Mouse (Mus musculus) stomach, embryonic 15.5 days (tissue): ENCODE results near the gene AI593442. TPM values are rescaled to one million over a fixed set of nuclear protein-coding genes. Genes with fewer than 3 reads are reported as not detected.

ENCODE experiments used
- ATAC-seq: fragments of 200-750 bp; cut with Nextera tagmentation; 2 replicates; pipeline ENCODE4 v1.8.0; 2017; ENCODE audit warnings: low read depth, moderate number of reproducible peaks, moderate TSS enrichment; ENCODE audit not compliant: insufficient read depth, low FRiP score
- H3K27ac ChIP-seq: fragments of 300-500 bp; sonication (generic); 2 replicates; pipeline ENCODE4 v1.5.1; 2015; ENCODE audit warnings: mild to moderate bottlenecking, inconsistent platforms
- H3K27me3 ChIP-seq: fragments of 300-500 bp; sonication (generic); replicated peaks from 2 replicates; pipeline ENCODE4 v1.6.1; 2015; ENCODE audit warnings: inconsistent platforms
- H3K36me3 ChIP-seq: fragments of 300-500 bp; sonication (generic); 2 replicates; pipeline ENCODE4 v1.6.1; 2015; ENCODE audit warnings: inconsistent platforms
- H3K4me1 ChIP-seq: fragments of 300-500 bp; sonication (generic); 2 replicates; pipeline ENCODE4 v1.6.1; 2015; ENCODE audit warnings: inconsistent platforms
- H3K4me2 ChIP-seq: fragments of 300-500 bp; sonication (generic); 2 replicates; pipeline ENCODE4 v1.6.1; 2015; ENCODE audit warnings: mild to moderate bottlenecking, inconsistent platforms
- H3K4me3 ChIP-seq: fragments of 300-500 bp; sonication (generic); replicated peaks from 2 replicates; pipeline ENCODE4 v1.5.1; 2015; ENCODE audit warnings: inconsistent platforms
- H3K9ac ChIP-seq: fragments of 300-500 bp; sonication (generic); 2 replicates; pipeline ENCODE4 v1.6.1; 2015; ENCODE audit warnings: inconsistent platforms
- H3K9me3 ChIP-seq: fragments of 300-500 bp; sonication (generic); 2 replicates; pipeline ENCODE4 v1.6.1; 2016; ENCODE audit warnings: inconsistent platforms
- WGBS: fragments of 180-500 bp; shearing (Covaris S2); methylation state at CpG from one replicate; pipeline ENCODE4 v1.1.7; 2015; 5-methylcytosine and 5-hydroxymethylcytosine counted together
- polyA plus RNA-seq: library from polyadenylated mRNA; unstranded; fragments of >200 nt; fragmentation: Nextera tagmentation; extraction: Ambion mirVana; gene quantifications from 2 replicates; pipeline ENCODE4 v1.2.1, GENCODE M21; 2015

Gene AI593442
- polyA plus RNA-seq, 1 experiment from 2014 or later, result 0.76 TPM

DNA sequence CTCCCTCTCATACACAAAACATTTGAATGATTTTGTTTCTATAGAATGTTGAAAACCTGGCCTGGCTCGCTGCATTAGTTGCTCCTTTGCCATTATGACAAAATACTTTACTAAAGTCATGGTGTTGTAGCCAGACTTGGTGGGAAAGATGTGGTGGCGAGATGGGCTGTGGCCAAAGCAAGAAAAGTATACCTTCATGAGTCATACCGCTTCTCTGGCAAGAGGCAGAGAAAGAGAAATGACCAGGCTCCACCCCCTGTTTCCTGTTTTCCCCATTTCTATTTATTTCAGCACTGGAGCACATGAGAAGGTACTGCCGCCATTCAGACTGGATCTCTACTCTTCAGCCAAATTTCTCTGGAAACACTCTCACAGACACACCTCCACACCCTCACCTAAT lies 35.0 kb downstream of the AI593442 start:
- Histone ChIP-seq H3K4me2 (no peak overlapping the region), H3K9ac (no peak overlapping the region), H3K27me3 (no peaks in the 10 kb centered on the region), H3K9me3 (no peaks in the 10 kb centered on the region), H3K4me3 (no peak overlapping the region), H3K36me3 (no peaks in the 10 kb centered on the region), H3K27ac (no peak overlapping the region), H3K4me1 (no peaks in the 10 kb centered on the region)
- no peak for ATAC-seq
- 52% methylated on average over 4 of the region's 4 CpGs for WGBS

DNA sequence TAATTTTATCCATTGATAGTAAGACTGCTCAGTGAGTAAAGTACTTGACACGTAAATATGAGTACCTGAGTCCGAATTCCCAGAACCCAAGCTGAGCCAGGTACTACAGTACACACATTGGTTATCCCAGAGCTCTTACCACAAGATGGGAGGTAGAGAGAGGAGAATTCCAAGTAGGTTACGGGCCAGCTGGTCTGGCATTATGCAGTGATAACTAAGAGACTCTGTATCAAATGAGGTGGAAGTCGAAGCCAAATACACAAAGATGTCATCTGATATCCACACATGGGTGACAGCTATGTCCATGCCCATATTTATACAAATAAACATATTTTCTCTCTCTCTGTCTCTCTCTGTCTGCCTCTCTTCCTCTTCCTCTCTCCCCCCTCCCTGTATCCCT lies 35.4 kb downstream of the AI593442 start:
- Histone ChIP-seq H3K9me3 (no peaks in the 10 kb centered on the region), H3K27me3 (no peaks in the 10 kb centered on the region), H3K27ac (no peak overlapping the region), H3K9ac (no peak overlapping the region), H3K4me2 (no peak overlapping the region), H3K36me3 (no peaks in the 10 kb centered on the region), H3K4me3 (no peak overlapping the region), H3K4me1 (no peaks in the 10 kb centered on the region)
- no peak for ATAC-seq
- 90% methylated on average over 4 of the region's 4 CpGs for WGBS

GRCm38 (mm10) chr9:52635991-52636390 lies 43.6 kb downstream of the AI593442 start:
- Histone ChIP-seq H3K4me2 (no peak overlapping the region), H3K27me3 (no peaks in the 10 kb centered on the region), H3K4me1 (no peaks in the 10 kb centered on the region), H3K27ac (no peak overlapping the region), H3K36me3 (no peaks in the 10 kb centered on the region), H3K9me3 (no peaks in the 10 kb centered on the region), H3K9ac (no peak overlapping the region), H3K4me3 (no peak overlapping the region)
- no peak for ATAC-seq
- WGBS, result 52% methylated on average over 2 of the region's 2 CpGs

DNA sequence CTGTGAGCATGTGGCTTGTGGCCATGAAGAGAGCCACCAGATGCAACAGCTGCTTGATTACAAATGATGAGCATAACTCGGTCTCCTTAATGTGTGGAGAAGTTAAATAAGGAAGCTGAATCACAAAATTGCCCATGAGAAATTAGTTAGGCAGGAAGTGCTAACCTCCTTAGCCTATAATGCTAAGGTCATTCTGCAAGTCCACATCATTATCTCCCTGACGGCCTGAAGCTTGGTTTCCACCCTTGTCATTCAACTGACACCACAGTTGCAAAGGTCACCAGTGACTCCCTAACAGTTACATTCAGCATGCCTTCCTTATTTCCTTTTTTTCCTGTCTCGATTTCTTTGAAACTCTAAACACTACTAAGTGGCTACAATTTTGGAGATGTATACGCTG lies 55.7 kb downstream of the AI593442 start:
- Histone ChIP-seq H3K4me2 (no peak overlapping the region), H3K9me3 (no peaks in the 10 kb centered on the region), H3K27me3 (no peaks in the 10 kb centered on the region), H3K4me3 (no peak overlapping the region), H3K27ac (no peak overlapping the region), H3K4me1 (no peaks in the 10 kb centered on the region), H3K36me3 (no peaks in the 10 kb centered on the region), H3K9ac (no peak overlapping the region)
- 52% methylated on average over 4 of the region's 4 CpGs for WGBS
- ATAC-seq, result no peak
